Comparison of ENCODE assay signal across 8 mouse cellular contexts in the genomic region with DNA sequence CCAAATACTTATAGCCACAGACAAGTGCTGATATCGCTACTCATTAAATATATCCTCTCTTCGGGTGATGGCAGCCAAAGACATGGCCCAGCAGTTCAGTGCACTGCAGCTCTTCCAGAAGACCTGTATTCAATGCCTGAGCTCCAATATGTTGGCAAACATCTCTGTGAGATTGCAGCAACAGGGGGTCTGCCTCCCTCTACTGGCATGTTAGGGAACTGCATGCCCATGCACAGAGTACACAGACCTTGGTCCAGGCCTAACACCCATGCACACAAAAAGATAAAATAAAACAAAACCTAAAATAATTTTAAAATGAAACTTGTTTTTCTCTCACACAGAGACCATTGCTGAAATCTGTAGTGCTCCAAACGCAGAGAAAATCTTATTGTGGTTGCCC.
DNase-seq lines count a peak whose midpoint lies in the region; ATAC-seq and TF ChIP-seq lines count a peak whose summit lies in the region.
"Not testable (repeated sequence)": the region's sequence is repeated elsewhere in the genome, so short reads cannot be mapped to it uniquely, and the experiment has no call there.

No protein-coding gene starts in this region.

- not testable (repeated sequence) for H3K27me3 ChIP-seq in forebrain, embryonic 13.5 days; liver, embryonic 14.5 days (ENCODE audit: control insufficient read depth, insufficient read depth, low read length); neural tube, embryonic 12.5 days (replicated peaks); testis, adult 2 months (ENCODE audit: control insufficient read depth, insufficient read depth, low read length)

- H3K4me2 ChIP-seq in forebrain, embryonic 13.5 days; liver, embryonic 14.5 days (ENCODE audit: low read depth); neural tube, embryonic 12.5 days (replicated peaks): not testable (repeated sequence)

- not testable (repeated sequence) for H3K9ac ChIP-seq in forebrain, embryonic 13.5 days; liver, embryonic 14.5 days (replicated peaks); neural tube, embryonic 12.5 days

- TF ChIP-seq CTCF in liver, embryonic 14.5 days (IDR thresholded peaks at IDR 0.05; ENCODE audit: low read depth) = peak; percentile 78
- peak; percentile 64; the same call in 1 of the 2 replicates for TF ChIP-seq CTCF in testis, adult 2 months (IDR thresholded peaks at IDR 0.05; ENCODE audit: control insufficient read depth, insufficient read depth, insufficient replicate concordance, low read depth, low read length)

- not testable (repeated sequence) for H3K4me1 ChIP-seq in forebrain, embryonic 13.5 days; liver, embryonic 14.5 days (replicated peaks; ENCODE audit: control insufficient read depth in 2 of 2, insufficient read depth in 2 of 2, low read length in 1 of 2); neural tube, embryonic 12.5 days; testis, adult 2 months (ENCODE audit: control insufficient read depth, insufficient read depth, low read length)

- intact Hi-C loops in heart, postnatal 36 days (cut with DNase I) = not testable (repeated sequence)

- H3K36me3 ChIP-seq in forebrain, embryonic 13.5 days (ENCODE audit: poor library complexity, severe bottlenecking); liver, embryonic 14.5 days (replicated peaks; ENCODE audit: control insufficient read depth, insufficient read depth, low read depth); neural tube, embryonic 12.5 days; testis, adult 2 months (ENCODE audit: control insufficient read depth, insufficient read depth, low read length): not testable (repeated sequence)

- H3K9me3 ChIP-seq in forebrain, embryonic 13.5 days (replicated peaks); liver, embryonic 14.5 days (ENCODE audit: control insufficient read depth, low read length); neural tube, embryonic 12.5 days: not testable (repeated sequence)

- TF ChIP-seq POLR2A in testis, adult 2 months (IDR thresholded peaks at IDR 0.05; ENCODE audit: control insufficient read depth, low read depth, low read length) = not testable (repeated sequence)

- peak; percentile 72 for ATAC-seq in forebrain, embryonic 13.5 days
- not testable (repeated sequence) for ATAC-seq in liver, embryonic 14.5 days (ENCODE audit: insufficient read depth)
- ATAC-seq in neural tube, embryonic 12.5 days (ENCODE audit: low FRiP score, low read depth) = peak; percentile 82; the same call in 1 of the 2 replicates

- 26% methylated on average over 1 of the region's 3 CpGs for WGBS in forebrain, embryonic 13.5 days
- WGBS in liver, embryonic 14.5 days (ENCODE audit: insufficient replicate concordance) = 0% methylated on average over 2 of the region's 3 CpGs
- WGBS in neural tube, embryonic 12.5 days = 23% methylated on average over 3 of the region's 3 CpGs

- not testable (repeated sequence) for TF ChIP-seq EP300 in liver, embryonic 14.5 days (IDR thresholded peaks at IDR 0.05; ENCODE audit: low read depth)

- not testable (repeated sequence) for H3K4me3 ChIP-seq in forebrain, embryonic 13.5 days; liver, embryonic 14.5 days (ENCODE audit: insufficient read depth in 1 of 2, low read depth in 2 of 2, low read length in 2 of 2); neural tube, embryonic 12.5 days; testis, adult 2 months (ENCODE audit: control insufficient read depth, low read depth, low read length)

- DNase-seq in CD8-positive naive resting alpha-beta T cell, adult 2 months (ENCODE audit: low read depth in 2 of 2, low spot score in 2 of 2) = peak; percentile 9 to 35
- peak; percentile 19 for DNase-seq in c-Kit-positive CD71-negative TER-119-negative erythroid progenitor cells, embryonic 14.5 days (ENCODE audit: low read depth)
- DNase-seq in heart, postnatal 36 days = peak; percentile 58 to 70
- peak; percentile 63 to 74 for DNase-seq in kidney, postnatal 25 days
- not testable (repeated sequence) for DNase-seq in liver, embryonic 14.5 days (ENCODE audit: low read depth in 3 of 3, low spot score in 3 of 3)

- not testable (repeated sequence) for H3K27ac ChIP-seq in forebrain, embryonic 13.5 days; liver, embryonic 14.5 days; neural tube, embryonic 12.5 days; testis, adult 2 months (ENCODE audit: control insufficient read depth, insufficient read depth, low read depth, low read length)
